Mouse (Mus musculus) midbrain, embryonic 11.5 days (tissue): ENCODE data around the gene Upf2. TPM values are rescaled to one million over a fixed set of nuclear protein-coding genes. Genes with fewer than 3 reads are reported as not detected.

ENCODE experiments used
- ATAC-seq: fragments of 200-750 bp; cut with Nextera tagmentation; 2 replicates; pipeline ENCODE4 v1.8.0; 2017; ENCODE audit warnings: moderate TSS enrichment, moderate library complexity; ENCODE audit not compliant: low FRiP score
- DNase-seq: peaks from one replicate; pipeline ENCODE4 v3.0.0; 2015; ENCODE audit warnings: low spot score; ENCODE audit errors: missing footprints
- H3K27ac ChIP-seq: fragments of 300-500 bp; sonication (generic); 2 replicates; pipeline ENCODE4 v1.5.1; 2014; ENCODE audit warnings: low read depth, low read length
- H3K27me3 ChIP-seq: fragments of 300-500 bp; sonication (generic); 2 replicates; pipeline ENCODE4 v1.6.1; 2014; ENCODE audit warnings: mild to moderate bottlenecking, low read length, moderate library complexity, mixed read lengths; ENCODE audit not compliant: control insufficient read depth, insufficient read depth
- H3K36me3 ChIP-seq: fragments of 300-500 bp; sonication (generic); 2 replicates; pipeline ENCODE4 v1.6.1; 2014; ENCODE audit warnings: mild to moderate bottlenecking, low read length, moderate library complexity, mixed read lengths; ENCODE audit not compliant: control insufficient read depth, insufficient read depth
- H3K4me1 ChIP-seq: fragments of 300-500 bp; sonication (generic); 2 replicates; pipeline ENCODE4 v1.6.1; 2014; ENCODE audit warnings: low read length; ENCODE audit not compliant: control insufficient read depth, insufficient read depth
- H3K4me2 ChIP-seq: fragments of 300-500 bp; sonication (generic); 2 replicates; pipeline ENCODE4 v1.6.1; 2014; ENCODE audit warnings: mild to moderate bottlenecking, moderate library complexity
- H3K4me3 ChIP-seq: fragments of 300-500 bp; sonication (generic); 2 replicates; pipeline ENCODE4 v1.5.1; 2014; ENCODE audit warnings: low read depth, low read length
- H3K9ac ChIP-seq: fragments of 300-500 bp; sonication (generic); 2 replicates; pipeline ENCODE4 v1.6.1; 2014; ENCODE audit warnings: low read length
- H3K9me3 ChIP-seq: fragments of 300-500 bp; sonication (generic); 2 replicates; pipeline ENCODE4 v1.6.1; 2016; ENCODE audit warnings: low read length; ENCODE audit not compliant: control insufficient read depth
- WGBS: fragments of 180-500 bp; shearing (Covaris S2); extraction: QIAGEN DNeasy Blood & Tissue Kit; methylation state at CpG from one replicate; pipeline ENCODE4 v1.1.7; 2014; 5-methylcytosine and 5-hydroxymethylcytosine counted together
- polyA plus RNA-seq: library from polyadenylated mRNA; unstranded; fragments of >200 nt; fragmentation: Nextera tagmentation; extraction: Ambion mirVana; gene quantifications from 2 replicates; pipeline ENCODE4 v1.2.1, GENCODE M21; 2014

The Upf2 gene
- polyA plus RNA-seq, 1 experiment from 2014 or later = 13.2 TPM

DNA sequence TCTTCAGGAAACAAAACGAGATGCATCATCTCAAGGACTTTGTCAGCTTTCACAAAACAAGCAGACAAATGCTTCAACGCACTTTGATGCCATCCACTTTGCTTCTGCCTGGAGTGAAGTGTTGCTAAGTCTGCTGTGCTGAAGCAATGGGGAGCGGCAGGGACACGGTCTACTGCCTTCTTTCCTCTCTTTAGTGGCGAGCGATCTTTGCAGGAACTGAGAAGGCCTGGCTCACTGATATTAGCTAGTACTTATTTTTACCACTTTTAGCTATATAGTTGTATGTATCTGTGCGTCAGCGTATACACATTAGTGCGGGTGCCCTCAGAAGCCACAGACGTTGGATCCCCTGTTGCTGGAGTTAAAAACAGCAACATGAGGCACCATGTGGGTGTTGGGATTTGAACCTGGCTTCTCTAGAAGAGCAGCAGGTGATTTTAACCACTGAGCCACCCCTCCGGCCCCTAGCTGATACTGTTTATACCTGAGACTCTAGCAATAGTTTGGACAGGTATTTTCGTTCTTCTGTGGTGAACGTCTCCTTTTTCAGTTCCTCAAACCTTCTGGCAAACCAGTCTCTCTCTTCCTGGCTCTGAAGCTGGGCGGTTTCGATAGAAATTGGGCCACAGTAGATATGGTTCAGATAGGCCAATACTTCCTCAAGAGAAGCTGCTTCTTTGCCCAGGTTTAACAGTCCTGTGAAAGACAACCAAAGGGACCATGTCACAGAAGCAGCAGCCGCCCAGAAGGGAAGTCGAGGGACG, 20.8 kb upstream of the Upf2 start:
- no peak overlapping the region for H3K4me3 ChIP-seq
- H3K4me1 ChIP-seq = no peaks in the 10 kb centered on the region
- H3K27ac ChIP-seq = no peak overlapping the region
- no peaks in the 10 kb centered on the region for H3K9me3 ChIP-seq
- no peaks in the 10 kb centered on the region for H3K27me3 ChIP-seq
- 86% methylated on average over 18 of the region's 18 CpGs for WGBS
- H3K36me3 ChIP-seq = no peaks in the 10 kb centered on the region
- DNase-seq (no peak), ATAC-seq (no peak)
- no peak overlapping the region for H3K4me2 ChIP-seq
- no peak overlapping the region for H3K9ac ChIP-seq

GRCm38 (mm10) chr2:5931938-5932337, 19.3 kb upstream of the Upf2 start:
- 91% methylated on average over 5 of the region's 5 CpGs for WGBS
- H3K27ac ChIP-seq = no peak overlapping the region
- no peaks in the 10 kb centered on the region for H3K9me3 ChIP-seq
- no peaks in the 10 kb centered on the region for H3K4me1 ChIP-seq
- no peak overlapping the region for H3K4me2 ChIP-seq
- no peak overlapping the region for H3K4me3 ChIP-seq
- no peaks in the 10 kb centered on the region for H3K36me3 ChIP-seq
- no peak for DNase-seq
- H3K9ac ChIP-seq = no peak overlapping the region
- ATAC-seq = no peak
- no peaks in the 10 kb centered on the region for H3K27me3 ChIP-seq

DNA sequence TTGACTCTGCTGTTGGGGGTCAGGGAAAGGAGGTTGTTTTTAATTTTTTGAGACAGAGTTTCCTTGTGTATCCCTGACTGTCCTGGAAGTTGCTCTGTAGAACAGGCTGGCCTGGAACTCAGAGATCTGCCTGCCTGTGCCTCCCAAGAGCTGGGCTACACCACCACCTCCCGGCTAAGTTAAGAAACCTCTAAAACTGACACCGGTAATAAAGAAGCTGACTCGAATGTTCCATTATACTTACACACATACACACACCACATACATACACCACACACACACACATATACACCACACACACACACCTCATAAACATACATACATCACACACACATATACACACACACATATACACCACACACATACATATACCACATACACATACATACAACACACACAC, 16.3 kb upstream of the Upf2 start:
- H3K9ac ChIP-seq = no peak overlapping the region
- no peaks in the 10 kb centered on the region for H3K27me3 ChIP-seq
- no peak overlapping the region for H3K4me3 ChIP-seq
- no peak overlapping the region for H3K27ac ChIP-seq
- ATAC-seq (no peak), DNase-seq (no peak)
- H3K4me2 ChIP-seq = no peak overlapping the region
- H3K4me1 ChIP-seq = no peaks in the 10 kb centered on the region
- no peaks in the 10 kb centered on the region for H3K36me3 ChIP-seq
- 93% methylated on average over 3 of the region's 3 CpGs for WGBS
- no peaks in the 10 kb centered on the region for H3K9me3 ChIP-seq

- DNase-seq = no peak
- H3K4me2 ChIP-seq = no peak overlapping the region
- H3K4me3 ChIP-seq = no peak overlapping the region
- WGBS = 81% methylated on average over 6 of the region's 6 CpGs
- H3K9me3 ChIP-seq = no peaks in the 10 kb centered on the region
- H3K27me3 ChIP-seq = no peaks in the 10 kb centered on the region
- H3K4me1 ChIP-seq = no peaks in the 10 kb centered on the region
- no peak for ATAC-seq
- no peak overlapping the region for H3K9ac ChIP-seq
- H3K36me3 ChIP-seq = no peaks in the 10 kb centered on the region
- no peak overlapping the region for H3K27ac ChIP-seq
These were observed 15.2 kb upstream of the Upf2 start for GRCm38 (mm10) chr2:5936068-5936467.

DNA sequence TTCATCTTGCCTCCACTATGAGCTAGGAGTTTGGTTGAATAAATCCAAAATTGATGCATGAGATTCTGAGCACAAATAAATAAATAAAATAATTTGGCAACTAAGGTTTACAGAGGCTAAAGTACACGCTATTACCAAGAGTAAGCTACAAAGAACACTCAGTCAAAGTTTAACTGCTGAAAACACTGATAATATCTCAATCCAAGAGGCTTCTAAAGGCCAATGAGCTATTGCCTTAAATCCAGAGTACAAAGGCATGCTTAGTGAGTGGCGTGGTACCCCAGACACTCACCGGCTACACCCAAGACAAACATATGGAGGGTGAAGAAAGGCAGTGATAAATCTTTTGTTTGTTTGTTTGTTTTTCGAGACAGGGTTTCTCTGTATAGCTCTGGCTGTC, 14.7 kb upstream of the Upf2 start:
- no peak overlapping the region for H3K4me2 ChIP-seq
- 89% methylated on average over 4 of the region's 4 CpGs for WGBS
- H3K27ac ChIP-seq = no peak overlapping the region
- no peaks in the 10 kb centered on the region for H3K36me3 ChIP-seq
- ATAC-seq (no peak), DNase-seq (no peak)
- no peaks in the 10 kb centered on the region for H3K9me3 ChIP-seq
- H3K9ac ChIP-seq = no peak overlapping the region
- no peaks in the 10 kb centered on the region for H3K4me1 ChIP-seq
- H3K4me3 ChIP-seq = no peak overlapping the region
- H3K27me3 ChIP-seq = no peaks in the 10 kb centered on the region

DNA sequence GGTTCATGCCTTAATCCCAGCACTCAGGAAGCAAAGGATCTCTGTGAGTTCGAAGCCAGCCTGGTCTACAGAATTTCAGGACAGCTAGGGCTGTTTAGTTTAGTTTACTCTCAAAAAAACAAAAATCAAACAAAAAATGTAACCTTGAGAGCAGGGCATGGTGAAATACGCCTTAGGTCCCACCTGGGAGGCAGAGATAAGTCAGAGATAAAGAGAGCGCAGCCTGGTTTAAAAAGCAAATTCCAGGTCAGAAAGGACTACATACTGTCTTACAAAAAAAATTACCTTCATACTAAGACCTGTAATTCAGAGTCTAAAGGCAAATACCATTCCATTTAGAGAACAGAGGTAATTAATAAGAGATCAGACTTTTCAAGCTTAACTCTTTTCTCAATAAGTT, 11.9 kb upstream of the Upf2 start:
- Histone ChIP-seq H3K27me3 (no peaks in the 10 kb centered on the region), H3K9ac (no peak overlapping the region), H3K4me1 (no peaks in the 10 kb centered on the region), H3K27ac (no peak overlapping the region), H3K4me2 (no peak overlapping the region), H3K36me3 (no peaks in the 10 kb centered on the region), H3K4me3 (no peak overlapping the region), H3K9me3 (no peaks in the 10 kb centered on the region)
- ATAC-seq (no peak), DNase-seq (no peak)
- WGBS = 93% methylated on average over 3 of the region's 3 CpGs

- no peaks in the 10 kb centered on the region for H3K36me3 ChIP-seq
- ATAC-seq = no peak
- H3K4me2 ChIP-seq = no peak overlapping the region
- DNase-seq = no peak
- no peak overlapping the region for H3K27ac ChIP-seq
- WGBS = 91% methylated on average over 14 of the region's 14 CpGs
- H3K4me3 ChIP-seq = no peak overlapping the region
- H3K4me1 ChIP-seq = no peaks in the 10 kb centered on the region
- H3K9ac ChIP-seq = no peak overlapping the region
- H3K9me3 ChIP-seq = no peaks in the 10 kb centered on the region
- H3K27me3 ChIP-seq = no peaks in the 10 kb centered on the region
These were observed 11.4 kb upstream of the Upf2 start for GRCm38 (mm10) chr2:5939911-5940310.

DNA sequence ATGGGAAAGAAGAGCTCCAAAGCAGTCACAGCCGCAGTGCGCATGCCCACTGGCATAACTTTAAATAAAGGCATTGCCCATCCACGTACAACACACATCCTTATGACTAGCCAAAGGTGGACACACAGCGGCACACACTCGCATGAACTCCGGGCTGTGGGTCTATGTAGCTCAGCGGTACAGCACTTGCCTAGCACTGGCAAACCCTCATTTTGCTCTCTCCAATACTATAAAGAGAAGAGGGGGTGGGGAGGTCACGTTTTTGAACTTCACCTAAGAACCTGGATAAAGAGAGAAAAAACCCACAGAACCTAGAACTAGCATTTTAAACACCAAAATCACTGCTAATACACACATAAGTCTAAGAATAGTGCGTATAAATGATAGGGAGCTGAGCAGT, 10.3 kb upstream of the Upf2 start:
- no peaks in the 10 kb centered on the region for H3K9me3 ChIP-seq
- H3K9ac ChIP-seq = no peak overlapping the region
- no peaks in the 10 kb centered on the region for H3K4me1 ChIP-seq
- no peak for DNase-seq
- no peak overlapping the region for H3K4me3 ChIP-seq
- H3K36me3 ChIP-seq = no peaks in the 10 kb centered on the region
- WGBS = 94% methylated on average over 9 of the region's 9 CpGs
- no peak for ATAC-seq
- H3K27me3 ChIP-seq = no peaks in the 10 kb centered on the region
- H3K4me2 ChIP-seq = no peak overlapping the region
- H3K27ac ChIP-seq = no peak overlapping the region

GRCm38 (mm10) chr2:5941861-5942415, 9.3 kb upstream of the Upf2 start:
- WGBS = 57% methylated on average over 11 of the region's 11 CpGs
- peak overlapping the region; percentile 70 for H3K9ac ChIP-seq
- H3K4me3 ChIP-seq = peak overlapping the region; percentile 48
- H3K27me3 ChIP-seq = no peaks in the 10 kb centered on the region
- no peaks in the 10 kb centered on the region for H3K36me3 ChIP-seq
- no peaks in the 10 kb centered on the region for H3K4me1 ChIP-seq
- H3K4me2 ChIP-seq = peak overlapping the region; percentile 81
- H3K9me3 ChIP-seq = no peaks in the 10 kb centered on the region
- H3K27ac ChIP-seq = no peak overlapping the region
- ATAC-seq = peak; percentile 2; the same call in 1 of the 2 replicates
- DNase-seq = no peak
